10 mouse cellular contexts compared by ENCODE assay signal in the genomic region with DNA sequence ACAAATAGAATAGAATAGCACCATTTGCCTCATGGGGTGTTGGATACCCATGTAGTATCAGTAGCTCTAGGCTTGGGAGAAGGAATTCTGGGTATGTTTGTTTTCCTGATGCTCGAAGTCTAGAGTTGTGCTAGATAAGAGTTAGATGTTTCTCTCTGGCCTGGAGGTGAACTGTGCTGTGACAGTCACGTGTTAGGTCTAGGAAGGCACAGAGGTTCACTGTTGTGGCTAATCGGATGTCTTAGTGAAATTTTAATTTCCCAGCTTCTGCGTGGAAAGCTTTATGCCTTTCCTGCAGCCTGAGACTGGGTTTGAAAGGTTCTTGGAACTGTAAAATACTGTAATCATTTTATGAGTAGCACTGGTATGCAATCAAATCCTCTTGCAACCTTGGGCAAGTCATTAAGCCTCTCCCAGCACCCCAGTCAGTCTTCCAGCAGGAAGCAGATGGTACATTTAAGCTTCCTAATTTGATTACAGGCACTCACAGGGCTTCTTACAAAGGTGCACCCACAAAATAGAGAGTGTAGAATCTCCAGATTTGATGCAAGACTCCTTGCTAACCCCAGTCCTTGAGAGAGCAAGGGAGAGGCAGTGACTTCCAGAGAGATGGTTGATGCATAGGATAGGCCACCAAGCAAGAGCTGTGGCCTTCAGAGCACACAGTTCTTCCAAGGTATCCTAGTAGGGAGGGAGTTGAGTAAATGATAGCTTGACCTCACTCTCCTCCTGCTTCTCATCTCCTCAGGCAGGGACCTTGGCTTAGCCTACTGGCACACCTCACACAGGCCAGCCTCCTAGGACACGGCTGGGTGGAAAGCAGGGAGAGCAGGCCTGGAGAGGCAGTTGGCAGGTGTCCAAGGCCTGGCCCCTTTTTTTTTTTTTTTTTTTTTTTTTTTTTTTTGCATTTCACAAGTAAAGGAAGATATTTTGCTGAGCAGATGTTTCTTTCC. TPM values are rescaled to one million over a fixed set of nuclear protein-coding genes. Genes with fewer than 3 reads are reported as not detected.
DNase-seq lines count a peak whose midpoint lies in the region; ATAC-seq and TF ChIP-seq lines count a peak whose summit lies in the region.
"Had no signal": no experiment of that assay in that cellular context is flagged by ENCODE, and none has a peak within 500 bp of the region (broad histone marks: within the 10 kb centered on the region; RNA-seq: fewer than 3 reads in every experiment).

No protein-coding gene starts in this region.

- H3K27ac ChIP-seq in heart, embryonic 13.5 days (replicated peaks), result 0 out of 2 replicates have a peak overlapping the region, but pooled peaks have one; percentile 20
- H3K27ac ChIP-seq in heart, embryonic 10.5 days, result no peak overlapping the region
- H3K27ac ChIP-seq in bone marrow macrophage, adult 2 months (ENCODE audit: insufficient read depth, low read depth, low read length), result peak overlapping the region; percentile 83
- H3K27ac ChIP-seq in kidney, postnatal 0 days, result no peak overlapping the region; the same call in 1 of the 2 replicates
- H3K27ac ChIP-seq: left cerebral cortex, adult 2 months had no signal

- H3K4me3 ChIP-seq in heart, embryonic 13.5 days, result no peak overlapping the region
- no peak overlapping the region for H3K4me3 ChIP-seq in heart, embryonic 10.5 days
- no peak overlapping the region for H3K4me3 ChIP-seq in bone marrow macrophage, adult 2 months (ENCODE audit: insufficient read depth, low read length)
- no peak overlapping the region for H3K4me3 ChIP-seq in kidney, postnatal 0 days (replicated peaks; ENCODE audit: low read depth, low read length)
- H3K4me3 ChIP-seq: erythroblast, embryonic 14.5 days; left cerebral cortex, adult 2 months had no signal

- no peaks in the 10 kb centered on the region for H3K27me3 ChIP-seq in heart, embryonic 13.5 days (replicated peaks)
- H3K27me3 ChIP-seq in heart, embryonic 10.5 days (ENCODE audit: insufficient read depth, poor library complexity, severe bottlenecking), result no peaks in the 10 kb centered on the region
- no peaks in the 10 kb centered on the region for H3K27me3 ChIP-seq in kidney, postnatal 0 days (ENCODE audit: insufficient read depth, low read length)

- no peaks in the 10 kb centered on the region for H3K9me3 ChIP-seq in heart, embryonic 13.5 days
- H3K9me3 ChIP-seq in heart, embryonic 10.5 days, result no peaks in the 10 kb centered on the region
- H3K9me3 ChIP-seq in kidney, postnatal 0 days (replicated peaks; ENCODE audit: low read length), result no peaks in the 10 kb centered on the region

- H3K4me2 ChIP-seq in heart, embryonic 13.5 days, result no peak overlapping the region
- H3K4me2 ChIP-seq in kidney, postnatal 0 days (ENCODE audit: low read length), result no peak overlapping the region

- no peak overlapping the region for H3K9ac ChIP-seq in heart, embryonic 13.5 days
- H3K9ac ChIP-seq in kidney, postnatal 0 days (ENCODE audit: low read depth, low read length), result no peak overlapping the region

- TF ChIP-seq POLR2A in bone marrow macrophage, adult 2 months (IDR thresholded peaks at IDR 0.05; ENCODE audit: borderline replicate concordance, low read depth, low read length), result no peak

- ATAC-seq in heart, embryonic 13.5 days (ENCODE audit: extremely low read depth, insufficient number of reproducible peaks, low FRiP score, low TSS enrichment), result no peak
- peak; percentile 80 for ATAC-seq in kidney, postnatal 0 days (replicated peaks; ENCODE audit: low FRiP score, low read depth)

- no peaks in the 10 kb centered on the region for H3K36me3 ChIP-seq in heart, embryonic 13.5 days
- H3K36me3 ChIP-seq in heart, embryonic 10.5 days, result no peaks in the 10 kb centered on the region
- no peaks in the 10 kb centered on the region for H3K36me3 ChIP-seq in kidney, postnatal 0 days (ENCODE audit: insufficient read depth, low read length)

- H3K4me1 ChIP-seq in heart, embryonic 13.5 days, result peaks cover 27% of the 10 kb centered on the region
- peaks cover 24% of the 10 kb centered on the region for H3K4me1 ChIP-seq in heart, embryonic 10.5 days
- peaks cover 26% of the 10 kb centered on the region for H3K4me1 ChIP-seq in bone marrow macrophage, adult 2 months (ENCODE audit: control insufficient read depth, insufficient read depth, low read length)
- no peaks in the 10 kb centered on the region for H3K4me1 ChIP-seq in kidney, postnatal 0 days (replicated peaks; ENCODE audit: insufficient read depth, low read length)

- 40% methylated on average over 5 of the region's 5 CpGs for WGBS in heart, embryonic 13.5 days
- WGBS in heart, embryonic 10.5 days, result 46% methylated on average over 5 of the region's 5 CpGs
- WGBS in kidney, postnatal 0 days, result 56% methylated on average over 5 of the region's 5 CpGs

- no peak for DNase-seq in heart, embryonic 10.5 days (ENCODE audit: low spot score)
- DNase-seq in 3T3-L1 (ENCODE audit: low read depth, low spot score), result peak; percentile 49
- DNase-seq in kidney, postnatal 0 days (ENCODE audit: low spot score), result peak; percentile 59
- DNase-seq in ovary, postnatal 10 days (ENCODE audit: low spot score), result no peak
- DNase-seq in left cerebral cortex, adult 18-20 months (ENCODE audit: low spot score in 2 of 2), result no peak
- no peak for DNase-seq in spleen, adult 12 weeks (ENCODE audit: low spot score)

- no peak for TF ChIP-seq CTCF in bone marrow macrophage, adult 2 months (IDR thresholded peaks at IDR 0.05; ENCODE audit: low read depth, low read length)
- TF ChIP-seq CTCF in kidney, postnatal 0 days (IDR thresholded peaks at IDR 0.05; ENCODE audit: low read depth), result no peak

RNA-seq across cellular contexts. Expression of a gene that starts 37.0 kb away (rescaled TPM):
- 21.2 and 23.8 TPM in 2 replicates for polyA plus RNA-seq in heart, embryonic 13.5 days (2015; fragmentation: Nextera tagmentation; extraction: Ambion mirVana)
- polyA plus RNA-seq in heart, embryonic 10.5 days (2016; fragmentation: Nextera tagmentation; extraction: Ambion mirVana), result 45.3 and 49.2 TPM in 2 replicates
- 18.4 and 21.9 TPM in 2 replicates for polyA plus RNA-seq in bone marrow macrophage, adult 2 months (2012; ENCODE audit: insufficient read depth, insufficient read length, missing spikeins)
- 19.9 and 21.4 TPM in 2 replicates for polyA plus RNA-seq in kidney, postnatal 0 days (2015; fragmentation: Nextera tagmentation; extraction: Ambion mirVana)
- total RNA-seq in left cerebral cortex, adult 18-20 months (2021), result 10 to 100 TPM; 12.0 to 12.6 TPM

RNA-seq across cellular contexts. Expression of a gene that starts 59.6 kb away (rescaled TPM):
- 0.84 and 1.3 TPM in 2 replicates for polyA plus RNA-seq in heart, embryonic 13.5 days (2015; fragmentation: Nextera tagmentation; extraction: Ambion mirVana)
- polyA plus RNA-seq in heart, embryonic 10.5 days (2016; fragmentation: Nextera tagmentation; extraction: Ambion mirVana), result 1.1 and 2.4 TPM in 2 replicates
- polyA plus RNA-seq in bone marrow macrophage, adult 2 months (2012; ENCODE audit: insufficient read depth, insufficient read length, missing spikeins), result 204 and 241 TPM in 2 replicates
- 6.8 and 7.2 TPM in 2 replicates for polyA plus RNA-seq in kidney, postnatal 0 days (2015; fragmentation: Nextera tagmentation; extraction: Ambion mirVana)
- total RNA-seq in left cerebral cortex, adult 18-20 months (2021), result 100 to 1,000 TPM in 1 of 2 experiments, 10 to 100 TPM in 1; 99.3 to 104 TPM
- polyA plus RNA-seq: erythroblast, embryonic 14.5 days had no signal

Comparison
In these comparisons a context has a peak if more than half of its experiments do, and no peak if none do; other contexts are left out.
1. H3K27ac ChIP-seq: peak in heart, embryonic 13.5 days (single experiment) and bone marrow macrophage, adult 2 months (single experiment); none in heart, embryonic 10.5 days (single experiment) and kidney, postnatal 0 days (single experiment).
2. DNase-seq: peak in 3T3-L1 (single experiment) and kidney, postnatal 0 days (single experiment); none in heart, embryonic 10.5 days (single experiment), ovary, postnatal 10 days (single experiment), left cerebral cortex, adult 18-20 months (0 of 2) and spleen, adult 12 weeks (single experiment).
3. RNA of a gene that starts 59.6 kb away (polyA plus RNA-seq): 204 to 241 TPM in bone marrow macrophage, adult 2 months; 6.8 to 7.2 TPM in kidney, postnatal 0 days, 1.1 to 2.4 TPM in heart, embryonic 10.5 days and 0.84 to 1.3 TPM in heart, embryonic 13.5 days; every median in the first group is over 10 times any median in the second.